Mouse (Mus musculus) colon, adult 2 months (tissue): Measurements from ENCODE around the gene Fpr1. TPM values are rescaled to one million over a fixed set of nuclear protein-coding genes. Genes with fewer than 3 reads are reported as not detected.

Source experiments
- polyA plus RNA-seq: library from polyadenylated mRNA; depleted of rRNA; stranded (reverse); fragments of >200 nt; gene quantifications from 2 replicates; pipeline ENCODE4 v1.2.3, GENCODE M21; 2012; rRNA removed

Fpr1 gene
- polyA plus RNA-seq = 0.14 and 0.19 TPM in 2 replicates

DNA sequence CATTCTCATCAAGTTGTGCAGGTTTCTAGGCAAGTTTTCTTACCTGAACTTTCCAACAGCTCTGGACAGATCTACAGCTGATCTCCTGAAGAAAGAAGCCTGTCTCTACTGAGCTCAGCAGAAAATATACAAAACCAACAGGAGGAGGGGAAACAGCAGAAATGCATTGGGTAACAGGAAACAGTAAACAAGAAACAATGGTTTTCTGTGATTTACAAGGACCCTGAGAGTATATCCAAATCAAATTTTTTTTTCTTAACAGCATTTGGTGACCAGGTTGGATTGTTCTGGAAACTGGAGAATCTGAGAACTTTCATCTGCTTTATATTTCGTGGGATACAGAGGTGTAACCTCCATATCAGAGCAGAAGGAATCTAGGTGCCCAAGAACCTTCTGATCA is at the start of gene Fpr1:
TSS of gene Fpr1 (minus strand) at position 101 of the 400 bp plus-strand sequence.

DNA sequence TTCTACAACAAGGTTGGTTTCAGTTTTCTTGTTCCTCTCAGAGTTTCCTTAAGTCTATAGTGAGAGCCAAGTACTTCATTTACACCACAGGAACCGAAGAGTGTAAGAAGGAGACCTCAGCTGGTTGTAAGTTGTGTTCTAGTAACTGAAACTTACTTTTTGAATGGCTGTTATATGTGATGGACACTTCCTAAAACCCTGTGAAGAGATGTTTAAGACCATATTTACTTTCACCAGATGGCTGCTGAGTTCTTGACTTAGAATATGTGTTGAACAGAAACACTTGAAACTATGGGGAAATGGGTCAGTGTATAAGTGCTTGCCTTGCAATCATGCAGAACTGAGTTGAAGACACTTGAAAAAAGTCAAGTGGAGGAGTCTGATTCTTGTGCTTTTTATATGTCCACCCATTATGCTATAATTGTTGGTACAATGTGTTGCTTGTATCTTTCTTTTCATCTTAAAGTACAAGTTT is 4.1 kb upstream of the Fpr1 start, which contains the start of the genes Fpr2 and Fpr3:
TSS of gene Fpr2 (plus strand) at position 51 of the 475 bp plus-strand sequence.
TSS of gene Fpr3 (plus strand) at position 79 of the 475 bp plus-strand sequence.

GRCm38 (mm10) chr17:17855064-17855838 is 28.5 kb downstream of the Fpr1 start, which contains the start of gene Has1:
Has1 (minus strand) TSS chr17:17855205.

GRCm38 (mm10) chr17:17826751-17827657 is 56.7 kb downstream of the Fpr1 start, which contains the start of gene Spaca6:
Spaca6 (plus strand) TSS chr17:17827158.

Other genes with a start within 250 kb of the Fpr1 start
- gene Vmn2r90, start 180.2 kb downstream of the Fpr1 start, polyA plus RNA-seq = not detected in 2 replicates
- gene Spaca6, start 56.8 kb downstream of the Fpr1 start, polyA plus RNA-seq = 13.5 and 14.3 TPM in 2 replicates
- gene Has1, start 28.7 kb downstream of the Fpr1 start, polyA plus RNA-seq = 0.45 and 0.58 TPM in 2 replicates
- 0.14 and 0.16 TPM in 2 replicates for gene Fpr2, start 3.9 kb upstream of the Fpr1 start, polyA plus RNA-seq
- not detected in 2 replicates for gene Fpr3, start 3.9 kb upstream of the Fpr1 start, polyA plus RNA-seq
- not detected in 2 replicates for gene Fpr-rs4, start 137.8 kb upstream of the Fpr1 start, polyA plus RNA-seq
- not detected in 2 replicates for gene Vmn2r124, start 165.5 kb upstream of the Fpr1 start, polyA plus RNA-seq
- not detected in 2 replicates for gene Vmn2r91, start 201.1 kb upstream of the Fpr1 start, polyA plus RNA-seq